Mouse (Mus musculus) stomach, embryonic 16.5 days (tissue): ENCODE data around the gene Pitpnc1. TPM values are rescaled to one million over a fixed set of nuclear protein-coding genes. Genes with fewer than 3 reads are reported as not detected.

ENCODE experiments used
- ATAC-seq: fragments of 200-750 bp; cut with Nextera tagmentation; 2 replicates; pipeline ENCODE4 v1.8.0; 2017; ENCODE audit warnings: moderate number of reproducible peaks, moderate TSS enrichment; ENCODE audit not compliant: insufficient read depth, low FRiP score
- H3K27ac ChIP-seq: fragments of 300-500 bp; sonication (generic); 2 replicates; pipeline ENCODE4 v1.5.1; 2014; ENCODE audit warnings: low read length
- H3K27me3 ChIP-seq: fragments of 300-500 bp; sonication (generic); 2 replicates; pipeline ENCODE4 v1.6.1; 2014; ENCODE audit warnings: low read length, control low read depth, mixed read lengths; ENCODE audit not compliant: control insufficient read depth, insufficient read depth
- H3K36me3 ChIP-seq: fragments of 300-500 bp; sonication (generic); 2 replicates; pipeline ENCODE4 v1.6.1; 2014; ENCODE audit warnings: low read length; ENCODE audit not compliant: control insufficient read depth, insufficient read depth
- H3K4me1 ChIP-seq: fragments of 300-500 bp; sonication (generic); 2 replicates; pipeline ENCODE4 v1.6.1; 2014; ENCODE audit warnings: low read length, control low read depth, mixed read lengths; ENCODE audit not compliant: control insufficient read depth, insufficient read depth
- H3K4me2 ChIP-seq: fragments of 300-500 bp; sonication (generic); 2 replicates; pipeline ENCODE4 v1.6.1; 2014; ENCODE audit warnings: low read depth, low read length, mixed read lengths
- H3K4me3 ChIP-seq: fragments of 300-500 bp; sonication (generic); replicated peaks from 2 replicates; pipeline ENCODE4 v1.5.1; 2014; ENCODE audit warnings: mild to moderate bottlenecking, low read length
- H3K9ac ChIP-seq: fragments of 300-500 bp; sonication (generic); 2 replicates; pipeline ENCODE4 v1.6.1; 2014; ENCODE audit warnings: low read length
- H3K9me3 ChIP-seq: fragments of 300-500 bp; sonication (generic); replicated peaks from 2 replicates; pipeline ENCODE4 v1.6.1; 2016; ENCODE audit warnings: low read length, control low read depth; ENCODE audit not compliant: control insufficient read depth
- WGBS: fragments of 180-500 bp; shearing (Covaris S2); extraction: QIAGEN DNeasy Blood & Tissue Kit; methylation state at CpG from one replicate; pipeline ENCODE4 v1.1.7; 2014; 5-methylcytosine and 5-hydroxymethylcytosine counted together
- polyA plus RNA-seq: library from polyadenylated mRNA; unstranded; fragments of >200 nt; fragmentation: Nextera tagmentation; extraction: Ambion mirVana; gene quantifications from 2 replicates; pipeline ENCODE4 v1.2.1, GENCODE M21; 2015

Pitpnc1 gene
- polyA plus RNA-seq, 1 experiment from 2014 or later, result 13.9 TPM

GRCm38 (mm10) chr11:107356224-107356623, 114.3 kb downstream of the Pitpnc1 start:
- Histone ChIP-seq H3K4me1 (peaks cover 7% of the 10 kb centered on the region), H3K27me3 (no peaks in the 10 kb centered on the region), H3K27ac (no peak overlapping the region), H3K4me3 (no peak overlapping the region), H3K36me3 (no peaks in the 10 kb centered on the region), H3K9ac (no peak overlapping the region), H3K4me2 (no peak overlapping the region), H3K9me3 (no peaks in the 10 kb centered on the region)
- no peak for ATAC-seq
- 69% methylated on average over 7 of the region's 7 CpGs for WGBS

GRCm38 (mm10) chr11:107355526-107355925, 115.0 kb downstream of the Pitpnc1 start:
- H3K27ac ChIP-seq, result no peak overlapping the region
- no peaks in the 10 kb centered on the region for H3K27me3 ChIP-seq
- ATAC-seq, result no peak
- H3K4me3 ChIP-seq, result no peak overlapping the region
- H3K4me2 ChIP-seq, result no peak overlapping the region
- no peaks in the 10 kb centered on the region for H3K9me3 ChIP-seq
- H3K36me3 ChIP-seq, result no peaks in the 10 kb centered on the region
- H3K4me1 ChIP-seq, result peaks cover 7% of the 10 kb centered on the region
- H3K9ac ChIP-seq, result no peak overlapping the region
- 60% methylated on average over 3 of the region's 3 CpGs for WGBS

- H3K27ac ChIP-seq, result peak overlapping the region; percentile 8; the same call in 1 of the 2 replicates
- H3K36me3 ChIP-seq, result no peaks in the 10 kb centered on the region
- no peak overlapping the region for H3K4me2 ChIP-seq
- peaks cover 7% of the 10 kb centered on the region for H3K4me1 ChIP-seq
- no peaks in the 10 kb centered on the region for H3K9me3 ChIP-seq
- no peaks in the 10 kb centered on the region for H3K27me3 ChIP-seq
- 0 out of 2 replicates have a peak, but pooled peaks have one; percentile 20 for ATAC-seq
- WGBS, result 73% methylated on average over 8 of the region's 8 CpGs
- H3K4me3 ChIP-seq, result no peak overlapping the region
- H3K9ac ChIP-seq, result peak overlapping the region; percentile 5; the same call in 1 of the 2 replicates
Measured at GRCm38 (mm10) chr11:107354499-107355143, 115.9 kb downstream of the Pitpnc1 start.

- Histone ChIP-seq H3K27ac (no peak overlapping the region), H3K9me3 (no peaks in the 10 kb centered on the region), H3K9ac (no peak overlapping the region), H3K36me3 (no peaks in the 10 kb centered on the region), H3K4me3 (no peak overlapping the region), H3K4me2 (no peak overlapping the region), H3K4me1 (peaks cover 7% of the 10 kb centered on the region), H3K27me3 (no peaks in the 10 kb centered on the region)
- no peak for ATAC-seq
- WGBS, result 52% methylated on average over 7 of the region's 7 CpGs
Measured at GRCm38 (mm10) chr11:107352596-107352995, 117.9 kb downstream of the Pitpnc1 start.

- H3K4me3 ChIP-seq, result no peak overlapping the region
- H3K36me3 ChIP-seq, result no peaks in the 10 kb centered on the region
- no peak overlapping the region for H3K9ac ChIP-seq
- no peak overlapping the region for H3K27ac ChIP-seq
- no peaks in the 10 kb centered on the region for H3K9me3 ChIP-seq
- no peaks in the 10 kb centered on the region for H3K27me3 ChIP-seq
- WGBS, result 91% methylated on average over 7 of the region's 7 CpGs
- ATAC-seq, result no peak
- peaks cover 4% of the 10 kb centered on the region for H3K4me1 ChIP-seq
- H3K4me2 ChIP-seq, result no peak overlapping the region
Measured at GRCm38 (mm10) chr11:107349756-107350155, 120.7 kb downstream of the Pitpnc1 start.

GRCm38 (mm10) chr11:107343031-107343430, 127.5 kb downstream of the Pitpnc1 start:
- H3K4me3 ChIP-seq, result no peak overlapping the region
- 0 out of 2 replicates have a peak, but pooled peaks cover 4% of the 10 kb centered on the region for H3K4me1 ChIP-seq
- H3K9ac ChIP-seq, result no peak overlapping the region
- no peak overlapping the region for H3K27ac ChIP-seq
- no peak for ATAC-seq
- no peaks in the 10 kb centered on the region for H3K36me3 ChIP-seq
- no peaks in the 10 kb centered on the region for H3K9me3 ChIP-seq
- no peaks in the 10 kb centered on the region for H3K27me3 ChIP-seq
- no peak overlapping the region for H3K4me2 ChIP-seq
- WGBS, result 76% methylated on average over 4 of the region's 4 CpGs

DNA sequence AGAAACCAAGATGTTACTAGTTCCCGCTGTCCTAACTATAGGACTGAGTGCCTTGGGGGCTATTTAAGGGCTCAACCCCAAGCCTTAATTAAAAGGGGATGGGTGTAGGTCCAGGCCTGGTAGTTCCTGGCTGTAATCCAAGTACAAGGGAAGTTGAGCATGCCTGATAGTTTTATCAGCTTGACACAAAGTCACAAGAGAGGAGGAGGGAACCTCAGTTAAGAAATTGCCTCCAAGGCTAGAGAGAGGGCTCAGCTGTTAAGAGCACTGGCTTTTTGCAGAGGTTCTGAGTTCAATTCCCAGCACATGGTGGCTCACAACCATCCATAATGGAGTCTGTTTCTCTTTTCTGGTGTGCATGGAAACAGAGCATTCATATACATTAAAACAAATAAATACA, 128.1 kb downstream of the Pitpnc1 start:
- Histone ChIP-seq H3K9me3 (no peaks in the 10 kb centered on the region), H3K9ac (no peak overlapping the region), H3K4me1 (peaks cover 7% of the 10 kb centered on the region; the same call in 1 of the 2 replicates), H3K4me3 (no peak overlapping the region), H3K36me3 (no peaks in the 10 kb centered on the region), H3K4me2 (no peak overlapping the region), H3K27ac (no peak overlapping the region), H3K27me3 (no peaks in the 10 kb centered on the region)
- ATAC-seq, result no peak
- 78% methylated on average over 1 of the region's 1 CpGs for WGBS

DNA sequence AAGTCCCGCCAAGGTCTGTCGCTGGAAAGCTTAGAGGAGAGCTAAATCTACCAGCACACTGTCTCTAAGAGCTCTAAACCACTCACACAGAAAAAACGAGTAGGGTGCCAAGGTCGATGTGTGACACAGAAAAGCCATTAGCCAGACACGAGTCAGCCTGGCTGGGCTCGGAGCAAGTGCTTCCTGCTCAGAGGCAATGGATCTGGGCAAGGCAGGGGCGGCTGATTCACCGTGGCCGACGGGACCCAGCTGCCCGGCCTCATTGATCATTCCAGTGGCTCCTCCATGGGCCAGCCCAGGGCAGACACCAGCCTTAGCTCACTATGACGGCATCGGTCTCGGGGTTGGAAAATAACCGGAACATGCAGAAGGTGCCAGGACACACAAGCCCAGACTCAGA, 129.2 kb downstream of the Pitpnc1 start:
- Histone ChIP-seq H3K27ac (peak overlapping the region; percentile 43), H3K36me3 (no peaks in the 10 kb centered on the region), H3K4me1 (peaks cover 11% of the 10 kb centered on the region; the same call in 1 of the 2 replicates), H3K4me3 (no peak overlapping the region), H3K9me3 (no peaks in the 10 kb centered on the region), H3K9ac (no peak overlapping the region), H3K27me3 (no peaks in the 10 kb centered on the region), H3K4me2 (no peak overlapping the region)
- 20% methylated on average over 15 of the region's 15 CpGs for WGBS
- ATAC-seq, result peak; percentile 63

GRCm38 (mm10) chr11:107340793-107341192, 129.7 kb downstream of the Pitpnc1 start:
- Histone ChIP-seq H3K4me3 (no peak overlapping the region), H3K36me3 (no peaks in the 10 kb centered on the region)

More at GRCm38 (mm10) chr11:107340793-107341192, 129.7 kb downstream of the Pitpnc1 start:
- Histone ChIP-seq H3K27ac (no peak overlapping the region), H3K9ac (no peak overlapping the region), H3K9me3 (no peaks in the 10 kb centered on the region), H3K4me2 (no peak overlapping the region), H3K27me3 (no peaks in the 10 kb centered on the region), H3K4me1 (peaks cover 11% of the 10 kb centered on the region; the same call in 1 of the 2 replicates)
- no peak for ATAC-seq
- WGBS, result 13% methylated on average over 2 of the region's 2 CpGs
